Mouse (Mus musculus): Measurements from ENCODE around the gene Aknad1. TPM values are rescaled to one million over a fixed set of nuclear protein-coding genes. Genes with fewer than 3 reads are reported as not detected.

The Aknad1 gene
- not detected for total RNA-seq (2021)

GRCm38 (mm10) chr3:108739045-108739708, at the start of gene Aknad1:
TSS of gene Aknad1 (plus strand) at chr3:108739658.
- DNase-seq: no peak
- intact Hi-C loops (cut with DNase I): no loop called here

DNA sequence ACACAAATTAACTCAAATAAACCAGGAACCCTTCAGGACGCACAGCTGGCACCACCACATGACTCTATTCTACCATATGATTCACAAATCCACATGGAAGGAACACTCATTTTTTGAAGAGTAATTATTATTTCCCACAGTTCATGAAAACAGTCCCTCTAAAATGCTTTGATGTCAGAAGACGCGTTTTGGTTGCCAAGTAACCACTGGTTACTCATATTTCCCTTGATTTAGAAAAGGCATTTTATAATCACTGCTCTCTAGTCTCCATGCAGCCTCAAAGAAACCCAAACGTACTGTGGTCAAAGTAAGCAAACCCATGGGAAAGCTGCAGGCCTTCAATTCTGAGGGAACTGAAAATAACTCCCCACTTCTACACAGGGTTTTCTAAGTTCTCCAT, 49.5 kb upstream of the Aknad1 start:
- intact Hi-C loops (cut with DNase I): no loop called here
- DNase-seq: no peak

DNA sequence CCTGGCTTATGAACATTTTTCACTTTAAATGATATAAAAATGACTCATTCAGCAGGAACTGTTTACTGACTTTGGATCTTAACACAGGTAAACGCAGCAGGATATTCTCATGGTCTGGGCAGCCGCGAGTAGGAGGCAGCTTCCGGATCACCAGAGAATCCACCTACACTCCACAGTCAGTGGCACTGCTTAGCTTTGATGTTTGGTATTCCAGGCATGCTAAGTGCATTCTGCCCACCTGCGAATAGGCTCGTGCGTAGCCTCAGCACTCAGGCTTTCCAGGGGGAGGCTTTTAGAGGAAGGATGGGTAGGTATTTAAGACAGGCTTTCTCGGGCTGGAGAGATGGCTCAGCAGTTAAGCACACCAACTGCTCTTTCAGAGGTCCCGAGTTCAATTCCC, 45.1 kb upstream of the Aknad1 start:
- intact Hi-C loops (cut with DNase I): no loop called here
- no peak for DNase-seq

GRCm38 (mm10) chr3:108698662-108699061, 40.8 kb upstream of the Aknad1 start:
- intact Hi-C loops (cut with DNase I): no loop called here
- no peak for DNase-seq

- DNase-seq: no peak
- intact Hi-C loops (cut with DNase I): loop anchor here (5.0 kb wide), 1 partner anchor 73 kb away; no protein-coding TSS in a partner anchor
Observed at GRCm38 (mm10) chr3:108699786-108700185, 39.7 kb upstream of the Aknad1 start.

GRCm38 (mm10) chr3:108701256-108701655, 38.2 kb upstream of the Aknad1 start:
- DNase-seq: no peak
- intact Hi-C loops (cut with DNase I): loop anchor here (5.0 kb wide), 1 partner anchor 71 kb away; no protein-coding TSS in a partner anchor

DNA sequence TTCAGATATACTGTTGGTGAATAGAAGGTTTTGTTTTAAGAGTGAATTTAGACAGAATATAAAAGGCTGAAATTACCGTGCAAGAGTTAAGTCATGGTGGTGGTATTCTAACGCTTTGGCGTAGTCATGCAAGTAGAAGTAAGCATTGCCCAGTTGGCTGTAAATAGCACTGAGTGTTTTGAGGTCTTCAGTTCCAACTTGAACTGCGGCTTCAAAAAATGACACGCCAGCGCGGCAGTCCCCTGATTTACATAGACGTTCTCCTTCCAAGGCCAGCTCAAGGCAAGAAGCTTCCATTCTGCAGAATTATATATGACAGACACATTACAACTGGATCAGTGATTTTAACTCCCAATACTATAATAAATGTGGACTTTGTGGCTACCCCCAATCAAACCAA, 36.7 kb upstream of the Aknad1 start:
- DNase-seq: no peak

GRCm38 (mm10) chr3:108711296-108711695, 28.2 kb upstream of the Aknad1 start:
- intact Hi-C loops (cut with DNase I): no loop called here

More for the DNA sequence above, 36.7 kb upstream of the Aknad1 start:
- intact Hi-C loops (cut with DNase I): loop anchor here (5.0 kb wide), 1 partner anchor 70 kb away; no protein-coding TSS in a partner anchor

DNA sequence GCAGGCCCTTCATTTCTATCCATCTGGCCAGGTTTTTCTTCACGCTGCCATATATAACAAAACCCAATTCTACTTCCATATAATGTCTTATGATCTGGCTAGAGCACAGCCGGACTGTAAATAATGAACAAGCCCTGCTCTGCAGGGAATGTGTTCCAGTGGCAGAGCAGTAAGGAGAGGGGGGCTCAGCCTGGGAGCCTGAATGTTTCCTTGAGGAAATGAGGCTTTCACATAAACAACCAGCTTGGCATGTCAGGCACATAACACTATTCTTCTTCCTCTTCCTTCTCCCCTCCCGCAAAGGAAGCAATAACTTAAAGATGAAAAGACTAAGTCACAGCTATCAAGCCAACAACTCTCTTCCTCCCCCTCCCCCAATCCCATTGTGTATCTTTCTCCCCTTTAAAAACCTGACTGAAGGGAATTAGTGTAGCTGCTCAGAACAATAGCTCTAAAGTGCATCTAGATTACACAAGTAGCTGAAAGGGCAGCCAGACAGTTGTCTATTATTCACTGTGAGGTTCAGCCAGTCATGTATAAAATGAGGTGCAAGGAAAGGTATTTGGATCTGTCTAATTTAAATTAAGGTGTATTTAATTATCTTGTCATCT, 26.3 kb upstream of the Aknad1 start:
- no peak for DNase-seq
- intact Hi-C loops (cut with DNase I): no loop called here

More at GRCm38 (mm10) chr3:108711296-108711695, 28.2 kb upstream of the Aknad1 start:
- DNase-seq: no peak

GRCm38 (mm10) chr3:108714837-108715236, 24.6 kb upstream of the Aknad1 start:
- intact Hi-C loops (cut with DNase I): no loop called here
- no peak for DNase-seq

DNA sequence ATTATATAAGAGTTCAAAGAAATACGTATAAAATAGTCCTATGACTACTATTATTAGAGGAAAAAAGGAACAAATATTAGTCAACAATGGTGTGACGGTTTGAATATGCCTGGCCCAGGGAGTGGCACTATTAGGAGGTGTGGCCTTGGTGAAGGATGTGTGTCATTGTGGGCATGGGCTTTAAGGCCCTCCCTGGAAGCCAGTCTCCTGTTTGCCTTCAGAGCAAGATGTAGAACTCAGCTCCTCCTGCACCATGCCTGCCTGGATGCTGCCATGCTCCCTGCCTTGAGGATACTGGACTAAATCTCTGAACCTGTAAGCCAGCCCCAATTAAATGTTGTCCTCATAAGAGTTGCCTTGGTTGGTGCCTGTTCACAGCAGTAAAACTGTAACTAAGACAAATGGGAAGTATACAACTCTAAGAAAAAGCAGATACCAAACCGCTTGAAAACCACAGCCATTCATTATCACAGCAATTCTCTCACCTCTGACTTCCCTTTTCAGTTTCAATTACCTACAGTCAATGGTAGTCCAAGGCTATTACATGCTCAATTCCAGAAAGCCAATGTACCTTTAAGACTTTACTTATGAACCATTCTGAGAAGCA, 21.5 kb upstream of the Aknad1 start:
- no peak for DNase-seq
- intact Hi-C loops (cut with DNase I): no loop called here

DNA sequence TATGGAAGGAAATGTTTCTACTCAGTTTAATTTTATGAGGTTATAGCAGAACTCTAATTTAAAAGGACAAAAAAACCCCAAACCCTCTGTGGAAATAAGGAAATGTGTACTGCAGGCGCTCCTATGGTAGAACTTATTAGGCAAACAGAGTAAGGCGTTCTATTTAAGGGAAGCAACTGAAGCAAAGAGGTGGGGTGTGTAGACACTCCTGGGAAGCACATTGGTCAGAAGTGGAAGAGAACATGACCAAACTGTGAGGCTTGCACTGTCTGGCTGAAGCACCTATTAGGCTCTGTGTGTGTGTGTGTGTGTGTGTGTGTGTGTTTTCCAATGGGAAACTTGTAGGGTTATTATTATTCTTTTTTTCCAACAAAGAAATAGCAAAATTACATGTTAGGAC, 20.1 kb upstream of the Aknad1 start:
- intact Hi-C loops (cut with DNase I): no loop called here
- DNase-seq: no peak

DNA sequence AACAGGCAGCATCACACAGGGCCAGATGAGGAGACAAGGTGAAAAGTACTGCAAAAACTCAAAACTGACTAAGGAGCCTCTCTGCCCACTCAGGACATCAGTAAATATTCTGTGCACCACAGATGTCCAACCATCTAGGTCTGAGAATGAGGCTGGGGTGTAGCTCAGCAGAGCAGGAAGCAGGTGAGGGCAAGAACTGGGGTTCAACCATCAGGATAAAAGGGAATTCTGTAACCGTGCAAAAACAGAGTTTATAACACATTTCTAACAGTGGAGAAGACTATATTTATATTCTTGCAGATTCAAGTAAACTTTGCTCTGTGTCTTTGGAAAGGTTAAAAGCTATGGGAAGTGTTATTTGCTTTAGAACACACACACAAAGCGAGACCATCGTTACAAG, 19.7 kb upstream of the Aknad1 start:
- no peak for DNase-seq
- intact Hi-C loops (cut with DNase I): no loop called here

GRCm38 (mm10) chr3:108721076-108721991, 18.1 kb upstream of the Aknad1 start:
- DNase-seq: peak; percentile 57
- intact Hi-C loops (cut with DNase I): no loop called here

- DNase-seq: peak; percentile 99
- intact Hi-C loops (cut with DNase I): no loop called here
Observed at GRCm38 (mm10) chr3:108722036-108722872, 17.2 kb upstream of the Aknad1 start, which contains the start of gene Gpsm2. TSS of gene Gpsm2 (minus strand) at chr3:108722309.

GRCm38 (mm10) chr3:108726413-108726812, 13.0 kb upstream of the Aknad1 start:
- intact Hi-C loops (cut with DNase I): no loop called here
- no peak for DNase-seq

DNA sequence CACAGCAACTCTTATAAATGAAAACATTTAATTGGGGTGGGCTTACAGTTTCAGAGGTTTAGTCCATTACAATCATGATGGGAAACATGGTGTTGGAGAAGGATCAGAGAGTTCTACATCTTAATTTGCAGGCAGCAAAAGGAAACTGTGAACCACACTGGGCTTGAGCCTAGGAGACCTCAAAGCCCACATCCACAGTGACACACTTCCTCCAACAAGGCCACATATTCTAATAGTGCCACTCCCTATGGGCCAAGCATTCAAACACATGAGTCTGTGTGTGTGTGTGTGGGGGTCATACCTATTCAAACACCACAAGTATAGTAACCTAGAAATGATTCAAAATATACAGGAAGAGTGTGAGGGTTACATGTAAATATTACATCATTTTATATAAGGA, 12.1 kb upstream of the Aknad1 start:
- intact Hi-C loops (cut with DNase I): no loop called here

GRCm38 (mm10) chr3:108727776-108728175, 11.7 kb upstream of the Aknad1 start:
- DNase-seq: no peak
- intact Hi-C loops (cut with DNase I): no loop called here

More for the DNA sequence above, 12.1 kb upstream of the Aknad1 start:
- no peak for DNase-seq

DNA sequence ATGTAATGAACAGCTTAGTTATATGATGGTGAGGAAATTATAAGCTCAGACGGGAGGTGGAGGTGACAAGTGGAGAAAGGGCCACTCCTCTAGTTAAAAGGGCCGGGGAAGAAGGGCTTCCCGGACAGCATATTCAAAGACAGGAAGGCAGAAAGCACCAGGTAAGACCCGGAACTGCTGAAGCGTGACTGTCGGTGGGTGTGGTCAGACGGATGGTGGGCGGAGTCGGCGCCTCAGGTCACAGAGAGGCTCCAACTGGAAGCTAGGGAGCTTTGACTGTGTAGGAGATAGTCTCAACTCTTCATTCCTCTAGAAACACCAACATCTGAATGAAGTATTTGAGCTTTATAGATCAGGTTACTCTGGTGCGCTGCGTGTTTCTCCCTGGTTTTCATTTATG, 9.1 kb upstream of the Aknad1 start:
- no peak for DNase-seq
- intact Hi-C loops (cut with DNase I): no loop called here

DNA sequence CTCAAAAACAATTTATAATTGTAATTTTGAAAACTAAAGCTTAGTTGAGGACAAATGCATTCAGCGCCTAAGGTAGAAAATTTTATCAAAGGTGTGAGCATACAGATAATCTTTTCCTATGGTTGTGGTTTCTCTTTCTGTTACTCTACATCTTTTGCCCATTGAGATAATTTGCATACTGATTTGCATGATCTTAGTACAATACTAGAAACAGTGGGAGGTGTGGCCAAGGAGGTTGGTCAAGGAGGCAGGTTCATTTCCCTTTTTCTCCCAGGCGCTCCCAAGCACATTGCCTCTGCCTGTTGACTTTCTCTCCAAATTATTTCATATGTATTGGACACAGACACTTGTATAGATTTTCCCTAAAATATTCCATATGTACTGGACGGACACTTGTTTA, 1.7 kb upstream of the Aknad1 start:
- intact Hi-C loops (cut with DNase I): no loop called here
- DNase-seq: no peak

All from left cerebral cortex, postnatal 4 days (tissue).